Mouse (Mus musculus) thymus, postnatal 4 days (tissue): ENCODE results near the gene Iqsec1.

Source experiments
- DNase-seq: peaks from one replicate; pipeline ENCODE4 v3.0.0; 2021

Iqsec1 gene

GRCm38 (mm10) chr6:90749414-90749937 is 239.0 kb downstream of the Iqsec1 start:
- DNase-seq: no peak

GRCm38 (mm10) chr6:90748976-90749375 is 239.5 kb downstream of the Iqsec1 start:
- DNase-seq: no peak

- DNase-seq: peak; percentile 66
Observed at GRCm38 (mm10) chr6:90746331-90746864, 242.1 kb downstream of the Iqsec1 start.

GRCm38 (mm10) chr6:90745401-90746198 is 242.9 kb downstream of the Iqsec1 start:
- DNase-seq: no peak

GRCm38 (mm10) chr6:90742453-90742852 is 246.0 kb downstream of the Iqsec1 start:
- DNase-seq: no peak

- DNase-seq: peak; percentile 60
Observed at GRCm38 (mm10) chr6:90741717-90742116, 246.8 kb downstream of the Iqsec1 start.

- DNase-seq: no peak
Observed at GRCm38 (mm10) chr6:90741056-90741420, 247.4 kb downstream of the Iqsec1 start.

- DNase-seq: peak; percentile 56
Observed at GRCm38 (mm10) chr6:90740348-90741055, 248.0 kb downstream of the Iqsec1 start.

GRCm38 (mm10) chr6:90737376-90737775 is 251.1 kb downstream of the Iqsec1 start:
- peak; percentile 97 for DNase-seq

- peak; percentile 77 for DNase-seq
Observed at GRCm38 (mm10) chr6:90736691-90737245, 251.7 kb downstream of the Iqsec1 start.

- DNase-seq: peak; percentile 73
Observed at GRCm38 (mm10) chr6:90736074-90736672, 252.3 kb downstream of the Iqsec1 start.

GRCm38 (mm10) chr6:90735396-90736036 is 253.0 kb downstream of the Iqsec1 start:
- no peak for DNase-seq

- no peak for DNase-seq
Observed at GRCm38 (mm10) chr6:90734806-90735205, 253.7 kb downstream of the Iqsec1 start.

GRCm38 (mm10) chr6:90731327-90731726 is 257.2 kb downstream of the Iqsec1 start:
- no peak for DNase-seq

GRCm38 (mm10) chr6:90729829-90730228 is 258.7 kb downstream of the Iqsec1 start:
- no peak for DNase-seq

- DNase-seq: peak; percentile 92
Observed at GRCm38 (mm10) chr6:90728491-90728931, 260.0 kb downstream of the Iqsec1 start.

- DNase-seq: no peak
Observed at GRCm38 (mm10) chr6:90727826-90728225, 260.7 kb downstream of the Iqsec1 start.

GRCm38 (mm10) chr6:90726711-90727122 is 261.8 kb downstream of the Iqsec1 start:
- DNase-seq: no peak

- no peak for DNase-seq
Observed at GRCm38 (mm10) chr6:90725526-90725925, 263.0 kb downstream of the Iqsec1 start.

- no peak for DNase-seq
Observed at GRCm38 (mm10) chr6:90722993-90723392, 265.5 kb downstream of the Iqsec1 start.

- DNase-seq: peak; percentile 91
Observed at GRCm38 (mm10) chr6:90720996-90721746, 267.3 kb downstream of the Iqsec1 start.

GRCm38 (mm10) chr6:90720201-90720600 is 268.3 kb downstream of the Iqsec1 start:
- DNase-seq: no peak
